Mouse (Mus musculus) gastrocnemius, postnatal 25 days (tissue): ENCODE results near the gene Cideb. TPM values are rescaled to one million over a fixed set of nuclear protein-coding genes. Genes with fewer than 3 reads are reported as not detected.

Experiments
- DNase-seq: peaks from one replicate; pipeline ENCODE4 v3.0.0; 2022
- long read RNA-seq, 2 experiments: library from polyadenylated mRNA; stranded (forward); transcript quantifications; one replicate each; pipeline ENCODE4 v2.0.0; 2021
- total RNA-seq, 2 experiments: library from RNA; stranded (reverse); gene quantifications; 1 replicate in 1 of 2; 2 replicates in 1 of 2; pipeline ENCODE4 v1.2.3; 2021

Gene Cideb
- not detected for total RNA-seq
- long read RNA-seq, experiment 1 = 0 reads
- long read RNA-seq, experiment 2 = 0 reads

- no peak for DNase-seq
These were observed at the start of gene Cideb for GRCm38 (mm10) chr14:55758363-55758784. Cideb (minus strand) TSS chr14:55758458.

- peak; percentile 20 for DNase-seq
These were observed 37.3 kb upstream of the Cideb start for GRCm38 (mm10) chr14:55795380-55796163.

GRCm38 (mm10) chr14:55793946-55794345 lies 35.7 kb upstream of the Cideb start:
- peak; percentile 5 for DNase-seq

- peak; percentile 1 for DNase-seq
These were observed 35.2 kb upstream of the Cideb start for GRCm38 (mm10) chr14:55793461-55793860.

- DNase-seq = peak; percentile 17
These were observed 30.2 kb upstream of the Cideb start, which contains the start of gene Ripk3 for GRCm38 (mm10) chr14:55788256-55789050. Ripk3 (minus strand) TSS chr14:55788865.

GRCm38 (mm10) chr14:55787731-55788130 lies 29.5 kb upstream of the Cideb start:
- peak; percentile 3 for DNase-seq

- DNase-seq = no peak
These were observed 26.9 kb upstream of the Cideb start for GRCm38 (mm10) chr14:55785195-55785594.

GRCm38 (mm10) chr14:55783958-55784235 lies 25.6 kb upstream of the Cideb start, which contains the start of gene Adcy4:
Adcy4 (minus strand) TSS chr14:55784095.
- peak; percentile 11 for DNase-seq

- peak; percentile 33 for DNase-seq
These were observed 25.1 kb upstream of the Cideb start for GRCm38 (mm10) chr14:55783171-55783957.

- peak; percentile 5 for DNase-seq
These were observed 24.2 kb upstream of the Cideb start for GRCm38 (mm10) chr14:55782361-55782960.

- DNase-seq = peak; percentile 55
These were observed 23.1 kb upstream of the Cideb start for GRCm38 (mm10) chr14:55781310-55781709.

- peak; percentile 3 for DNase-seq
These were observed 22.5 kb upstream of the Cideb start for GRCm38 (mm10) chr14:55780736-55781135.

- peak; percentile 7 for DNase-seq
These were observed 21.4 kb upstream of the Cideb start for GRCm38 (mm10) chr14:55779656-55780055.

GRCm38 (mm10) chr14:55778686-55779085 lies 20.4 kb upstream of the Cideb start:
- peak; percentile 3 for DNase-seq

- DNase-seq = no peak
These were observed 19.5 kb upstream of the Cideb start for GRCm38 (mm10) chr14:55777806-55778205.

GRCm38 (mm10) chr14:55777176-55777575 lies 18.9 kb upstream of the Cideb start:
- no peak for DNase-seq

GRCm38 (mm10) chr14:55776711-55777110 lies 18.5 kb upstream of the Cideb start:
- no peak for DNase-seq

- no peak for DNase-seq
These were observed 10.9 kb upstream of the Cideb start for GRCm38 (mm10) chr14:55769087-55769703.

- no peak for DNase-seq
These were observed 10.3 kb upstream of the Cideb start for GRCm38 (mm10) chr14:55768555-55768954.

- peak; percentile 55 for DNase-seq
These were observed 9.5 kb upstream of the Cideb start for GRCm38 (mm10) chr14:55767519-55768414.
